Mouse (Mus musculus): ENCODE measurements around the gene Ppm1j. TPM values are rescaled to one million over a fixed set of nuclear protein-coding genes. Genes with fewer than 3 reads are reported as not detected.

Ppm1j gene
- polyA plus RNA-seq (2014; fragmentation: Illumina TruSeq; extraction: RNeasy Lipid Tissue Mini Kit (QIAGEN cat#74804); ENCODE audit: low replicate concordance), result 1.3 TPM

GRCm38 (mm10) chr3:104780561-104781420 lies at the start of gene Ppm1j:
TSS of gene Ppm1j (plus strand) at chr3:104781056.

DNA sequence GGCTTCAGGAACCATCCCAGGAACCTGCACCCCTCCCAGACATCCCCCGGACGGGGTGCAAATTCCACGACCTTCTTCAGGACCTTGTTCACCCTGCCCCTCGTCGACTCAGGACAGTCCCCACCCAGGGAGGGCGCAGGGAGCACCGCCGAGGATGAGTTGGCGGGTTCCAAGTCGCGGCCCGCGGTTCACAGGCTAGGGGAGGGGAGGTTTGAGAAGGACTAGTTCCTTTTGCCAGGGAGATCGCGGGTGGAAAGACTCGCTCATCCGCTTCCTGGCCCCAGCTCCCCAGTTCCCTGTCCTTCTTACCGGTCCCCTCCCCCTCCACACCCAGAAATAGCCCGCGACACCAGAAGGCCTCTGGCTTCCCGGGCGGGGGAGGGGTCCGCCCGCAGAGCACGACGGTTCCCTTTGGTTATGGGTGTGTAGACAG lies 631 bp downstream of the Ppm1j start, which contains the start of gene Fam19a3:
Gene Fam19a3, minus strand, starts transcription at position 370 of the 433 bp plus-strand sequence.

GRCm38 (mm10) chr3:104788075-104788474 lies 7.2 kb downstream of the Ppm1j start, which contains the start of gene Rhoc:
TSS of gene Rhoc (plus strand) at chr3:104788375.

DNA sequence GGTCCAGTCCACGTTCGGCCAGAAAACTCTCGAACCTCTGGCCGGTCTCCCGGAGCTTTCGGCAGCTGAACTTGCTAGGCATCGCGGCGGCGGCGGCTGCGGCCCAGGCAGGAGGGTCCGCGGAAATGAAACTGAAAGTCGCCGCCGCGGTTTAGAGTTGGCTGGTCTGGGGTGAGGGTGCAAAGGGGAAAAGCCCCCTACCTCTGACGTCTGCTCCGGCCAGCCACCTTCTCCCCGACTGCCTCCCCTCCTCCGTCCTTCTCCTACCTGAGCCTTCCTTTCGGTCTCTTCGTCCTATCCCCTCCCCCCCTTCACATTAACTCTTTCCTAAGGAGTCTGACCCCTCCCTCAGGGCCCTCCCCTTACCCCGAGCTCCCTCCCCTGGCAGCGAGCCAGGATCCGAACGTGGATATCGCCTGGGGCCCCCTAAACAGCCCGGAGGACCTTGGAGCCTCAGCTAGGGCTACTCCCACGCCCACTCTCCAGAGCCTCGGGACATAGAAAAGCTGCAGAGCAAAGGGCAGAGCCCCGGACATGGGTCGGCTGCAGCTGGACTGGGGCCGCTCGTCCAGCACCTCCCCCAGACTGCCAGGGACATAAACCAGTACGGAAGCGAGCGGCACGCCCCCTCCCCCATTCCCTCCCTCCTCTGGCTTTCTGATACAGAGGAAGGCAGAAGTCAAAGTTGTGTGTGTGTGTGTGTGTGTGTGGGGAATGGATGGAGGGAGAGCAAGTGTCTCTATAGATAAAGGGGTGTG lies 37.3 kb downstream of the Ppm1j start, which contains the start of gene Mov10:
Gene Mov10, minus strand, starts transcription at position 573 of the 758 bp plus-strand sequence.

Other genes starting within 250 kb of the Ppm1j start
- 93.1 TPM for gene Slc16a1, start 142.4 kb upstream of the Ppm1j start, polyA plus RNA-seq (2014; fragmentation: Illumina TruSeq; extraction: RNeasy Lipid Tissue Mini Kit (QIAGEN cat#74804); ENCODE audit: low replicate concordance)
- 0.48 TPM for gene Fam19a3, start 784 bp downstream of the Ppm1j start, polyA plus RNA-seq (2014; fragmentation: Illumina TruSeq; extraction: RNeasy Lipid Tissue Mini Kit (QIAGEN cat#74804); ENCODE audit: low replicate concordance)
- 25.6 TPM for gene Rhoc, start 7.3 kb downstream of the Ppm1j start, polyA plus RNA-seq (2014; fragmentation: Illumina TruSeq; extraction: RNeasy Lipid Tissue Mini Kit (QIAGEN cat#74804); ENCODE audit: low replicate concordance)
- gene Mov10, start 37.5 kb downstream of the Ppm1j start, polyA plus RNA-seq (2014; fragmentation: Illumina TruSeq; extraction: RNeasy Lipid Tissue Mini Kit (QIAGEN cat#74804); ENCODE audit: low replicate concordance), result 1.2 TPM
- 73.0 TPM for gene St7l, start 82.9 kb downstream of the Ppm1j start, polyA plus RNA-seq (2014; fragmentation: Illumina TruSeq; extraction: RNeasy Lipid Tissue Mini Kit (QIAGEN cat#74804); ENCODE audit: low replicate concordance)
- 312 TPM for gene Capza1, start 83.4 kb downstream of the Ppm1j start, polyA plus RNA-seq (2014; fragmentation: Illumina TruSeq; extraction: RNeasy Lipid Tissue Mini Kit (QIAGEN cat#74804); ENCODE audit: low replicate concordance)
- 4.4 TPM for gene Wnt2b, start 180.9 kb downstream of the Ppm1j start, polyA plus RNA-seq (2014; fragmentation: Illumina TruSeq; extraction: RNeasy Lipid Tissue Mini Kit (QIAGEN cat#74804); ENCODE audit: low replicate concordance)